Mouse (Mus musculus): ENCODE data around the gene Toe1. TPM values are rescaled to one million over a fixed set of nuclear protein-coding genes. Genes with fewer than 3 reads are reported as not detected.

Gene Toe1
- total RNA-seq, 2 experiments from 2014 or later, result 8.2 to 8.9 TPM

GRCm38 (mm10) chr4:116796442-116797110 lies 10.9 kb downstream of the Toe1 start:
- peak in 1 of 2 experiments; percentile 26 for DNase-seq
- intact Hi-C loops (cut with DNase I), result no loop called here

GRCm38 (mm10) chr4:116794273-116794672 lies 13.2 kb downstream of the Toe1 start:
- DNase-seq, result no peak
- intact Hi-C loops (cut with DNase I), result no loop called here

- no peak for DNase-seq
- intact Hi-C loops (cut with DNase I), result no loop called here
Measured at GRCm38 (mm10) chr4:116792453-116792852, 15.0 kb downstream of the Toe1 start.

DNA sequence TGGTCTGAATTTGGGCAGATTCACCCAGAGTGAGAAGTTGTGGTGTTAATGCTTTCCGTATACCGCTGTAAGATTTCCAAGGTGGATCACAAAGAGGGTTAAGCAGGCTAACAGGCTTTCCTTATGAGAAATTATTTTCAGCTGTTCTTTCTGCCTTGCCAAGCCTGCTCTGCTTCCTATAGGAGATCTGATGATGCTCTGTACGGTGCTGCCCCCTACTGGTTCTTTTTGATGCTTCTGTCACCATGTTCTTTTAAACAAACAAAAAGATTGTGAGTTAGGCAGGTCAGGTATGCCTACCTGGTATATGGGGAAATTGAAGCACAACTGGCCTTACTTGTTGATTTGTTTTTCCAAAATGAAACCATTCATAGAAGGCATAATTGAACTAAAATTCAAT lies 18.5 kb downstream of the Toe1 start:
- intact Hi-C loops (cut with DNase I), result loop anchor here (1.0 kb wide), 1 partner anchor 70 kb away; no protein-coding TSS in a partner anchor
- DNase-seq, result peak; percentile 76

- DNase-seq, result peak in 1 of 2 experiments; percentile 18
- intact Hi-C loops (cut with DNase I), result no loop called here
Measured at GRCm38 (mm10) chr4:116787985-116788760, 19.3 kb downstream of the Toe1 start.

DNA sequence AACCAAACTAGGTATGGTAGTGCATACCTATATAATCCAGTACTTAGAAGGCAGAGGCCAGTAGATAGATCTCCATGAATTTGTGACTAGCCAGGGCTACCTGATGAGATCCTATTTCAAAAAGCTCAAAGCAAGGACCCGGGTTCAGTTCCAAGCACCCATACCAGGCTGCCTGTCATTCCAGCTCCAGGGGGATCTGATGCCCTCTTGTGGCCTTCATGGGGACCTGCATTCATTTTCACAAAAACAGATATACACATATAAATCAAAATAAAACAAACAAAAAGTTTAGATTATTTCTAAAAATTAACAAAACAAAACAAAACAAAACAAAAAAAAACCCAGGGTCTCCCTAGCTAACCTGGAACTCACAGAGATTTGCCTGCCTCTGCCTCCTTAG lies 20.9 kb downstream of the Toe1 start:
- intact Hi-C loops (cut with DNase I), result no loop called here
- no peak for DNase-seq

GRCm38 (mm10) chr4:116782171-116782570 lies 25.3 kb downstream of the Toe1 start:
- intact Hi-C loops (cut with DNase I), result no loop called here
- DNase-seq, result no peak

GRCm38 (mm10) chr4:116781366-116781765 lies 26.1 kb downstream of the Toe1 start:
- intact Hi-C loops (cut with DNase I), result no loop called here
- no peak for DNase-seq

DNA sequence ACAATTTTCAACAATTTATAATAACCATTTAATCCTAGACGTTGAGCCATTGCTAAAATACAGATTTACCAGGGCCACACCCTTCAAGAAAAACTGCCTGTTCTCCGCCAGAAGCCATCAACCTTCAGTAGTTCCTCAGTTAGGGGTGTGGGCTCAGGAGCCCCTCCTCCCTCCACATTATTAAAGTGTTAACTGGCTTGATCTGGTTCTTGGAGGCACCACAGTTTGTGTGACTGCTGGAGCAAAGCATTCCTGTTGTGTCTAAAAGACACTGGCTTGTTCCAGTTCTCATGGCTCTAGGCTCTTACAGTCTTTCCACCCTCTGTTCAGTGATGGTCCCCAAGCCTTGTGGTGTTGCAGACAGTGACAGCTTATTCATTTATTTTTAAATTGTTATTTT lies 26.9 kb downstream of the Toe1 start:
- DNase-seq, result no peak
- intact Hi-C loops (cut with DNase I), result no loop called here

- intact Hi-C loops (cut with DNase I), result no loop called here
- no peak for DNase-seq
Measured at GRCm38 (mm10) chr4:116777079-116777478, 30.4 kb downstream of the Toe1 start.

DNA sequence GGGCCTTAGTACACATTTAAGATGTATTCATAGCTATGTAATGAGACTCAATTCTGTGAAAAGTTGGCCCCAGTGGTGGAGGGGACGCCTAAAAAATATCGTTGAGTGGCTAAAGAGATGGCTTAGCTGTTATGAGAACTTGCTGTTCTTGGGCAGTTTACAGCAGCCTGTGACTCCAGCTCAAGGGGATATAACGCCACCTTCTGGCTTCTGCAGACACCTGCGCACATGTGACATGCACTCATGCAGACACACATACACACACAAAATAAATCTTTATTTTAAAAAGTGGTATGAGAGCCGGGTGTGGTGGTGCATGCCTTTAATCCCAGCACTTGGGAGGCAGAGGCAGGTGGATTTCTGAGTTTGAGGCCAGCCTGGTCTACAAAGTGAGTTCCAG lies 31.0 kb downstream of the Toe1 start:
- no peak for DNase-seq
- intact Hi-C loops (cut with DNase I), result no loop called here

DNA sequence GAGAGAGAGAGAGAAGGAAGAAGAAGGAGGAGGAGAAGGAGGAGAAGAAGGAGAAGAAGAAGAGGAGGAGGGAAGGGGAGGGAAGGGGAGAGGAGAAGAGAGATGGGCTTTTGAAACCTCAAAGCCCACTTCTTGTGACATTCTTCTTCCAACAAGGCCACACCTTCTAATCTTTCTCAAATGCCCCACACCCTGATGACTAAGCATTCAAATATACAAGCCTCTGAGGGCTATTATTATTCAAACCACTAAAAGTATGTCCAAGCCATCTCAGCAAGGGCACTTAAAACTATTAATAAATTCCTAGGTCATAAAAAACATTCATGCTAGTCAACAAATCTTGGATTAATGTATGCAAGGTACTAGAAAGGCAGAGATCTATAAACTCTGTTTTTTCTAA lies 38.4 kb downstream of the Toe1 start:
- intact Hi-C loops (cut with DNase I), result no loop called here
- no peak for DNase-seq

- intact Hi-C loops (cut with DNase I), result no loop called here
Measured at GRCm38 (mm10) chr4:116768510-116768909, 38.9 kb downstream of the Toe1 start.

GRCm38 (mm10) chr4:116764001-116764400 lies 43.4 kb downstream of the Toe1 start:
- intact Hi-C loops (cut with DNase I), result no loop called here
- no peak for DNase-seq

More at GRCm38 (mm10) chr4:116768510-116768909, 38.9 kb downstream of the Toe1 start:
- no peak for DNase-seq

DNA sequence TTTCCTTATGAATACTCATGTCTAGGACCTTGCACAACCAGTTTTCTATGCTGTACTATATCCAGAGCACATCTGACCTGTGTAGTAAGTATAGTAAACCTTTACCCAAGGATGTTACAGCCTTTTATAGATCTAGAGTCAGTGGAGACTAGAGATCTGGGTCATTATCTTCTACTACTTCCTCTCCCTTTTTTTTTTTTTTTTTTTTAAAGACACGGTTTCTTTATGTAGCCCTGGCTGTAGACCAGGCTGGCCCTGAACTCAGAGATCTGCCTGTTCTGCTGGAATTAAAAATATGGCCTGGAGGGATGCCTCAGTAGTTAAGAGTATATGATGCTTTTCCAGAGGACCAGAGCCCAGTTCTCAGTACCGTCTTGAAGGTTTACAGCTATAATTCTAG lies 45.5 kb downstream of the Toe1 start:
- intact Hi-C loops (cut with DNase I), result no loop called here
- no peak for DNase-seq

GRCm38 (mm10) chr4:116749750-116750149 lies 57.7 kb downstream of the Toe1 start:
- no peak for DNase-seq
- intact Hi-C loops (cut with DNase I), result no loop called here

Other genes starting within 250 kb of the Toe1 start
- gene Gpbp1l1, start 250.0 kb downstream of the Toe1 start, total RNA-seq (2021), result 10 to 100 TPM; 65.4 to 83.1 TPM
- 1 to 10 TPM; 2.6 to 3.5 TPM for gene Ccdc17, start 211.0 kb downstream of the Toe1 start, total RNA-seq (2021)
- 10 to 100 TPM; 18.6 to 25.5 TPM for gene Nasp, start 179.7 kb downstream of the Toe1 start, total RNA-seq (2021)
- 100 to 1,000 TPM; 272 to 290 TPM for gene Akr1a1, start 156.0 kb downstream of the Toe1 start, total RNA-seq (2021)
- gene Prdx1, start 122.1 kb downstream of the Toe1 start, total RNA-seq (2021), result 100 to 1,000 TPM; 476 to 489 TPM
- 10 to 100 TPM; 46.8 to 56.1 TPM for gene Mmachc, start 99.2 kb downstream of the Toe1 start, total RNA-seq (2021)
- 1 to 10 TPM; 5.7 to 6.2 TPM for gene Ccdc163, start 99.1 kb downstream of the Toe1 start, total RNA-seq (2021)
- 1 to 10 TPM; 1.9 to 2.5 TPM for gene Tesk2, start 86.7 kb downstream of the Toe1 start, total RNA-seq (2021)
- gene Mutyh, start 83 bp upstream of the Toe1 start, total RNA-seq (2021), result 1 to 10 TPM in 1 of 2 experiments, under 1 TPM in 1; 0.60 to 2.0 TPM
- gene Hpdl, start 14.1 kb upstream of the Toe1 start, total RNA-seq (2021), result 1 to 10 TPM; 4.3 to 5.1 TPM
- 1 to 10 TPM; 1.1 to 1.4 TPM for gene Zswim5, start 69.7 kb upstream of the Toe1 start, total RNA-seq (2021)
- 100 to 1,000 TPM; 100 to 101 TPM for gene Urod, start 186.8 kb upstream of the Toe1 start, total RNA-seq (2021)
- 10 to 100 TPM; 17.3 to 17.4 TPM for gene Hectd3, start 187.7 kb upstream of the Toe1 start, total RNA-seq (2021)
- 10 to 100 TPM; 15.5 to 18.9 TPM for gene Eif2b3, start 211.8 kb upstream of the Toe1 start, total RNA-seq (2021)